Mouse (Mus musculus) CD4-positive, CD25-positive, alpha-beta regulatory T cell, adult 2 months (primary cell): ENCODE measurements around the gene Slc28a1.
"Not testable (repeated sequence)": the region's sequence is repeated elsewhere in the genome, so short reads cannot be mapped to it uniquely, and the experiment has no call there.

Experiments
- DNase-seq: peaks from one replicate; pipeline ENCODE4 v3.0.0-alpha.2; 2012; ENCODE audit warnings: low read depth, low spot score

Gene Slc28a1

DNA sequence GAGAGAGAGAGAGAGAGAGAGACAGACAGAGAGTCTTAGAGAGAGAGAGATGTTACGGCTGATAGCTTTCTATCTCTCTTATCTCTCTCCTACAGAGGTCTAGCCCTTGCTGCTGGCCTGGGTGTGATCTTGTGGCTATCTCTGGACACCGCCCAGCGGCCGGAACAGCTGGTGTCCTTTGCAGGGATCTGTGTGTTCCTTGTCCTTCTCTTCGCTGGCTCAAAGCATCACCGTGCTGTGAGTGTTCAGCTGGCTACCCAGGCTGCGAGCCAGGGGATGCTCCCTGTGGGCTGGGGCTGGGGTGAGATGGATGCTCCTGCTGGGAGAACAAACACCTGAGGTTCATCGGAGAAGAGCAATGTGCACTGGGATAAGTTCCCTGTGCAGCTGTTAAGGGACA is 10.2 kb downstream of the Slc28a1 start:
- DNase-seq = no peak

DNA sequence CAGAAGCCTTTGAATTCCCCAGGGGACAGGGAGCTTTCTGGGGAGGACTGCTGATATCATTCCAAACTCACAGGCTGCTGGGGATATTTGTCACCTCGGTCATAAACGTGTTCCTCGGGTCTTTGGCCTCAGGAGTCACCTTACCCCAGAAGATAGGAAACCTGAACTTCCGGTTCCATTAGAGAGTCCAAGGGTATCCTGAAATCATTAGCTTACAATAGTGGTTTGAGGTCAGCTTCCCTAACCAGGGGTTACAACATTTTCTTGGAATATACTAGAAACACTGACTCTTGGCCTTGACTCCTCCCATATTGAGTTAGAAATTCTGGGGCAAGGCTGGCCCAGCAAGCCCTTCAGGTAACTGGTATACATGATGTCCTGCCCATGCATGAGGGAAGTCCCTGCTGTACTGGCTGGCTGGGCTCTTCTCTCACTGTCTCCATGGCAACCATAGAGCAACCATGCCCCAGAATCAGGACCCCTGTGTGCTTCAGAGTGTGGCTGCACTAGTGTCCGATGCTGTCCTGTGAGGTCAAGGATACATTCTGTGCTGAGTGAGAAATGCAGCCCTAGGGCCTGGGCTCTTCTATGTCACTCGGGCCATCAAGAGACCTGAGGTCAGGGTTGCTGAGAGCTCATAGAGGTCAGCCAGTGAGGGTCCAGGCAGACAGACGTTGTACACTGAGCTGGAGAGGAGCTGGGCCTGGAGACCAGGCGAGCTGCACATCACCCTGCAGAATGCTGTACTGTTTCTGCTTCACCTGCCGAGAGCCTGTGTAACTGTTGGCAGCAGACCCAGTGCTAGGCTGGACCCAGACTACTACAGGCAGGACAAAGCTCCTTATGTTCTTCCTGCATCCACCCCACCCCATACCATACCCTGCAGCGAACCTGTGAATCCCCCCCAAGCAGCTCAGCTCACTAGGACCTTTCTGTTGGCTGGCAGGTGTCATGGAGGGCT is 10.9 kb downstream of the Slc28a1 start:
- no peak for DNase-seq

DNA sequence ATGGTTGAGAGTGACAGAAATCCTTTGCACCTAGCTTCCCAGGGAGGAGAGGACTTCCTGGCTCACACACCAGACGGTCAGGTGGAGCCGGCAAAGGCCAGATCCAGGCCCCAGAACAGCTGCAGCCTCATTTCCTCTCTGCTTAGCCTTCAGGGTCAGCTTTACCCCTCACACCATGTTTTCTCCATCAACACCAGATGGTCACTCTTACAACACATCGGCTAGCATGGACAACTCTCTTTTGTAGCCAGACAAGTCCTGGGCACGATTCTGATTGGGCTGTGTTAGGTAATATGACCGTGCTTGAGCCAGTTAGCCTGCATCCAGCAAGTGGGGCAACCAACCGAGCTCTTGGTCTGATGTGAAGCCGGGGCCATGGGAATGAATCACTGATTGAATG is 17.3 kb downstream of the Slc28a1 start:
- no peak for DNase-seq

DNA sequence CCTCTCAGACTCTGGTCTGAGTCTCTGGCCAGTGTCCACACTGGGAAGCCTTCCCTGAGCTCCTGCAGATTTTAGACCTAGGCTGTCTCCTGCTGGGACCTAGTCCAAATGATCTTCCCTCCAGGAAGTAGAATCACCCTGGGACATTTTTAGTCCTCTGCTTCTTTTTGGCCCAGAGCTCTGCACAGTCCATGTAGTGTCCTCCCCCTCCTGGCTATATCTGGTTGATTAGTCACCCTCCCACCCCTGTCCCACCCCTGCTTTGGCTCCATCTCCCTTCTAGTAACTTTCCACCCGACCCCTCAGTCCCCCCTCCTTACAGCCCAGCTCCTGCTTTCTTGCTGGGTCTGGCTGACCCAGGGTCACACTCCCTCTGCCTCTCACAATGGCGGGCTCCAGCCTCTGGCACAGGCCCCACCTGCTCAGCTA is 18.3 kb downstream of the Slc28a1 start:
- no peak for DNase-seq

DNA sequence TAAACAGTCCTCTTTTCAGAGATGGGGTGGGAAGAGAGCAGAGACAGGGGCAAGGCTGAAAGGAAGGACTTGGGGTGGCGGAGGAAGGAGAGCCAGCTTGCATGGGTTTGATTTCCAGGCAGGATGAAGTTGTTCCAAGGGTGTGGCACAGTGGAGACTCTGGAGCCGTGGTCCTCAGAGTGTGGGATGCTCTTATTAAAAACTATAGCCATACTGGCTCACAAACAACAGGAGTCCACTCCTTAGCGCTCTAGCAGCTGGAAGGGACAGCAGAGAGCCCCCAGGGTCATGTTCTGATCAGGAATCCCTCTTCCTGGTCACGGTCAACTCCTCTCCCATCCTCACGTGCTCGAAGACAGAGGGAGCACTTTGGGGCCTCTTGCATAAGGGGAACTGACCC is 18.8 kb downstream of the Slc28a1 start:
- DNase-seq = no peak

DNA sequence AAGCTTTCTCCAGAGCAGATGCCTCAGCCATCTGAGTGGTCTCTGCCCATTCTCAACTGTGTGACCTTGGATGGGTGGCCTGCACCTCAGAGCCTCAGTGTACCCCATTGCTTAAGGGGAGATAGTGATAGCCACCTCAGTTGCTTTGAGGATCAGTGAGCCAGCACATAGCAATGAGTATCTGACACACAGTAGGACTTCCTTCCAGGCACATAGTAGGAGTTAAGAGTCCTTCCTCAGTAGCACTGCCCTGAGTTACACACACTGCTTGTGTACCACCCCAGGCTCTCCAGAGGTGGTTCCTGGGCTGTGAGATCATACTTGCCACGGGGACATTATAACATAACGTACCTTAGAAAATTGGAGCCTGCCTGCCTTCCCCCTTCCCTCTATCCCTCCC is 19.3 kb downstream of the Slc28a1 start:
- no peak for DNase-seq

DNA sequence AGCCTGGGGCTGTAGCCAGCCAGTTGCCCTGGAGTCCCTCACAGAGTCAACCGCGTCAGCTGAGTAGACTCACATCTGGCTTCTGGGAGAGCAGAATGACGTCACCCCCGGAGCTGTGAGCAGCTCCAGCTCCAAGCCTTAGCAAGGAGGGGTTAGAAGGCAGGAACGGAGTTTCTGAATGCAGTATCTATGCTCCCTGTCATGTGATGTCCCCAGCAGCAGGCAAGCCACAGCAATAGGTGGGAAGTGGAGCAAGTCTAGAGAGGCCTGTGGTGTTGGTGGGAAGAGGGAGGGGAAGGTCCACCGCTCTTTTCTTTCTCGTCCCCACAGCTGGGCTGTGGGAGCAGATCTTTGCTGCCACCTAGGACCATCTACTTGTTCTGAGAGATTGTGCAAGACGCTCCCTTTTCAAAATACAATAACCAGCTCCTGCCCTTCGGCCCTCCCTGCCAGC is 20.0 kb downstream of the Slc28a1 start:
- DNase-seq = peak; percentile 16

DNA sequence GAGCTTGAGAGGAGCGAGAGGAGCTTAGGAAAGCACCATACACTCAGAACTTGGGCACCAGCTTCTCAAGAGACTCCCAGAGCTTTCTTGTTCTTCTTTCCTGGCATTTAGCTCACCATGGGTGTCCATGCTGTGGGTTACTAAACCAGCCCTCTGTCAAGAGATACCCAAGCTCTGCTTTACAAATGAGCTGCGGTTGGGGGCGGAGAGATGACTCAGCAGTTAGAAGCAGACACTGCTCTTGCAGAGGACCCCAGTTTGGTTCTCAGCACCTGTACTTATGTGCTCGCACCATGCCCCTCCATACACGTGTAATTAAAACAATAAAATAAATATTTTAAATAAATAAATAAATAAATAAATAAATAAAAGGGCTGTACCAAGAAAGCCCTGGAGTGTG is 22.7 kb downstream of the Slc28a1 start:
- DNase-seq = no peak

DNA sequence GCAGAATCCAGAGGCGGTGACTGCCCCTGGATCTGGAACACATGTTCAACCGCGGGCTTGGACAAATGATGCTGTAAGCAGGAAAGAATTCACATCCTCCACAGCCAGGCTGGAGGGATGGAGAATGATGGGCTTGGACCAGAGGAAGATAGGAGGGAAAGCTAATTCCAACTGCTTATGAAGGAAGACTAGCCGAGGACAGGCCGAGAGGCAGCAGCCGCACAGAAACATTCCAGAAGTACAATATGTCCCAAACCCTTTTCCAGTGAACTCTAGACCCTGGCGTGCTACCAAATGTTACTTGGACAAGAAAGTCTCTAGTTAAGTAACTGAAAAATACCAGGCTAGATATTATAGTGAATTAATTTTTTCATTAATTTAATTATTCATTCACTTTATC is 24.5 kb downstream of the Slc28a1 start:
- DNase-seq = no peak

DNA sequence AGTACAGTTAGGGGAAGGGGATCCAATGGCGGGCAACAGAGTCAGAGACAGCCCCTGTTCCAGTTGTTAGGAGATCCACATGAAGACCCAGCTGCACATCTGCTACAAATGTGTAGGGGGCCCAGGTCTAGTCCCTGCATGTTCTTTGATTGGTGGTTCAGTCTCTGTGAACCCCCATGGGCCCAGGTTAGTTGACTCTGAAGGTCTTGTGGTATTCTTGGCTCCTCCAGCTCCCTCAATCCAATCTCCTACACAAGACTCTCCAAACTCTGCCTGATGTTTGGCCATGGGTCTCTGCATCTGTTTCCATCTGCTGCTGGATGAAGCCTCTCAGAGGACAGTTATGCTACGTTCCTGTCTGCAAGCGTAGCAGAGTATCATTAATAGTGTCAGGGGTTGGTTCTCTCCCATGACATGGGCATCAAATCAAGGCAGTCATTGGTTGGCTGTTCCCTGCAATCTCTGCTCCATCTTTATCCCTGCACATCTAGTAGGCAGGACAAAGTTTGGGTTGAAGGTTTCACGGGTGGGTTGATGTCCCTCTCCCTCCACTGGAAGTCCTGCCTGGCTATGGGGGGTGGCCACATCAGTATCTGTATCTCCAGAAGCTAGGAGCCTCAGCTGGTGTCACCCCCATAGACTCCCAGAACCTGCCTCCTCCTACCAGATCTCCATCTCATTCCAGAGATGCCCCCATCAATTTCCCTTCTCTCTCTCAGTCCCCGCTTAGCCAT is 25.2 kb downstream of the Slc28a1 start:
- DNase-seq = no peak

DNA sequence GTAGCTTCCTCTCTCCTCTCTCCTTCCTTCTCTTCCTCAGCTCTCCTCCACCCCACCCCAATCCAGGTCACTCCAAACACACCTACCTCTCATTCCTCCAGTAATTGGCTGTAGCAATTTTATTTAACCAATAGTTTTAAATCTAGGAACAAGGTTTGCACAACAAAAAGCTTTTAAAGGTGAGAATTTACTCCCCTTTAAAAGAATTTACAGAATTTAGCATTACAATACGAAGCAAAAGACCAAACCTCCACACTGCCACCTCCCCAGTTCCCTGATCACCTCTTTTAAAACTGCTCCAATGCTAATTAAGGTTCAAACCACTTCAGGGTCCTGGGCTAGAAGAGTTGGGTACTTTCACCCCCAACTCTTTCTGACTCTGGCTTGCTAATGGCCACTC is 26.9 kb downstream of the Slc28a1 start:
- no peak for DNase-seq

DNA sequence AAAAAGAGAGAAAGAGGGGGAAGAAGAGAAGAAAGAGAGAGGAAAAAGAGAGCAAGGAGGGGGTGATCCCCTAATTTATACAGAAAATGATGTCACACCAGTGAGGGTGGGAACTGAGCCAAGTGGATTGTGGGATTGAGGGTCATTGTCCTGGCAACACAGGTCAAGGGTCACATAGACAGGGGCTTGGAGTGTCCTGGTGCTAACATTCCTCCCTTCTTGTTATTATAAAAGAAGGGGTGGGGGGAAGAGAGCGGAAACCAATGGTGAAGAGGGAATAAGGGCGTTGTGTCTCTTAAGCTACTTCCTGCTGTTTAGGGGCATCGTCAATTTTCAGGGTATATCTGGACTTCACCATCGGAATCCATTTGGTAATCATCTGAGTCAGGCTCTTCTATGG is 28.5 kb downstream of the Slc28a1 start:
- DNase-seq = not testable (repeated sequence)

DNA sequence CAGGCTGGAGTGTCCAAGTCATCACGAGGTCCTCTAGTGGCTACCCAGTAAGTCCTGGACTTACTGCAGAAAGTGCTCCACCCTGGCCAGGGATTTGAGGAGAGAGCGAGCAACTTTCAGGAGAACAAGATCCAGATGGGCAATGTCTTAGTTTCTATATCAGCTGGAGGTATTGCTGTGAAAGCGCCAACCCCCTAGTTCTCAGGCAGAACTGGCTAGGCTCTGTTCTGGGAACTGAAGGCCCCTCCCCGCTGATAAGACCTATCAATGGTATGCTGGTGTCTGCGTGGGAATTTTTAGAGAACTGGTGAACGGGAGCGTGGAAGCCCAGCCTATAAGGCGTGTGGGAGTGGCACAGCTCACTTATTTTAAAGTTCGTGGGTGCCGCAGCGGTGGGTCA is 35.2 kb downstream of the Slc28a1 start:
- no peak for DNase-seq

DNA sequence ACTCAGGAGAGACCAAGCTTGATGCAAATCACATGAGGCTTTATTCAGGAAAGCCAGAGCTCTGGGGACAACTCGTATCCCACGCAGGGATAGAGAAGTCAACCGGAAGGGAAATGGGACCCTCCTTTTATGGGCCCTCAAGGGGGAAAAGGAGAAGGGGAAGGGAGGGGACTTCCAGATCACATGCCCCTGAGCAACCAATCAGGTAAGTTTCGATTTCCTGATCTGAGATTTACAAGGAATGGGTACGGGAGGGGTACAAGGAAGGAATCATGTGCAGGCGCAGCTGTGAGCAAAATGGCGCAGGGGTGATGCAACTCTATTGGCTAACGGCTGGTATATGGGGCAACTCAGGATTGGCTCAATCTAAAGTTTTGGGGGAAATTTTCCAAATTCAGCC is 36.6 kb downstream of the Slc28a1 start:
- no peak for DNase-seq

DNA sequence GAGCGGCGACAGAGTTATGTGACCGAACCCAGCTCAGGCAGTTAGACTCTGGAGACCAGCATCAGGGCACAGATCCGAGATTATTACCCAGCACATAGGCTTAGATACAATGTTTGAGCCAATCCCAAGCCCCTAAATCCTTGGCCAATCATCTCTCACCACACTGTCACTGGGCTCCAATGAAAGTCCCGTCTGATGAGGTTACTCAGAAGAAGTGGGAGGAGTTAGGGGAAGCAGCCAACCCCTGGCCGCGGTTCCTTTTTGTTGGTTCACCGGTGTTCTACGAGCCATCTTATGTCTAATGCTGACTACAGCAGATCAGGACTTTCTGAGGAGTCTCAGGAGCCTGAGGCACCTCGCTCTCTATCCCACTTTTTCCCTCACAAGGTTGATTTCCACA is 37.7 kb downstream of the Slc28a1 start:
- no peak for DNase-seq

DNA sequence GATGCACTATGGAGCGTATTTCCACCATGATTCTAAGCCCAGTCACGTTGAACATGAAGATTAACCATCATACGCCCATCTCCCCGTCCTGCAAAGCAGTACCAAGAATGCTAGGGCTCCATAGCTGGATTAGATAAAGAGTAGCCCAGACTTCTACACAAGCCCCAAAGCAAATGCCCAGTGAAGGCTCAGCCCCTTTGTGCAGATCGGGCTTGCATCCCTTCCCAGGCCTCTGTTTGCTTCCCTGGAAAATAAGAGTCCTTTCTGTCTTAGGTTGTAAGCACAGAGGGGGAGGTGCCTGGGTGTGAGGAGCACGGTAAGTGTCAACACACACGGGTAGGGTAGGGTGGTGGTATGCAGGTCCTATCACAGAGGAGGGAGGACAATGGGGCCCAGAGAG is 38.2 kb downstream of the Slc28a1 start:
- no peak for DNase-seq

DNA sequence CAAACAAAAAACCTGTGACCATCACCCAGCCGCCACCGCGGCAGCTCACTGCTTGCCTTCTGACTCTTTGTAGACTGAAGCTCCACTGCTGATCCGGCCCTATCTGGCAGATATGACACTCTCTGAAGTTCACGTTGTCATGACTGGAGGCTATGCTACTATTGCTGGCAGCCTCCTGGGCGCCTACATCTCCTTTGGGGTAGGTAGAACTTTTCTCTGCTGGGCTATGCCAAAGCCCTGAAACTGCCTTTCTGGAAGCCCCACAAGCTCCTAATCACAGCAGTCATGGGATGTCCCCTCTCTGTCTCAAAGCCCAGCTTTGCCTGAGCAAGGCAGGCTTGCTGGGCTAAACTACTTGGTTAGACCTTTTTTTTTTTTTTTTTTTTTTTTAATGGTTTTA is 38.7 kb downstream of the Slc28a1 start:
- DNase-seq = no peak

DNA sequence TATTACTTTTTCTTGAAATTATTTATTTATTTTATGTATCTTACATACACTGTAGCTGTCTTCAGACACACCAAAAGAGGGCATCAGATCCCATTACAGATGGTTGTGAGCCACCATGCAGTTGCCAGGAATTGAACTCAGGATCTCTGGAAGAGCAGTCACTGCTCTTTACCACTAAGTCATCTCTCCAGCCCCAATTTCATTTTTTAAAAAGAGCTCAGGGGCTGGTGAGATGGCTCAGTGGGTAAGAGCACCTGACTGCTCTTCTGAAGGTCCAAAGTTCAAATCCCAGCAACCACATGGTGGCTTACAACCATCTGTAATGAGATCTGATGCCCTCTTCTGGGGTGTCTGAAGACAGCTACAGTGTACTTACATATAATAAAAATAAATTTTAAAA is 39.6 kb downstream of the Slc28a1 start:
- DNase-seq = not testable (repeated sequence)

DNA sequence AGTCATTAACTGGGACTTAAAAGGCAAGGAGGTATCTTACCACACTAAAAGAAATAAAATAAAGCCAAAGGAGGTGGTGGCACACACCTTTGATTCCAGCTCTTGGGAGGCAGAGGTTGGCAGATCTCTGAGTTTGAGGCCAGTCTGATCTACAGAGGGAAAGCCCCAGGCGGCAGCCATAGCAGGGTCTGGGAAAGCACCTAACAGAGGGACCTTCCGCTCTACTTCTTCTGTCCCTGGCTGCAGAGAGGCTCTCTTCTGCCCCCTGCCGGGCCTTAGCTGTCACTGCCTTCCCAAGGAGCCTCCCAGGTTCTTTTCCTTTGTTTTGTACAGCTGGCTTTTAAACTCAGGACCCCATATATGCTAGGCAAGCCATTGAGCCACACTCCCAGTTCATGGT is 40.4 kb downstream of the Slc28a1 start:
- DNase-seq = peak; percentile 92

DNA sequence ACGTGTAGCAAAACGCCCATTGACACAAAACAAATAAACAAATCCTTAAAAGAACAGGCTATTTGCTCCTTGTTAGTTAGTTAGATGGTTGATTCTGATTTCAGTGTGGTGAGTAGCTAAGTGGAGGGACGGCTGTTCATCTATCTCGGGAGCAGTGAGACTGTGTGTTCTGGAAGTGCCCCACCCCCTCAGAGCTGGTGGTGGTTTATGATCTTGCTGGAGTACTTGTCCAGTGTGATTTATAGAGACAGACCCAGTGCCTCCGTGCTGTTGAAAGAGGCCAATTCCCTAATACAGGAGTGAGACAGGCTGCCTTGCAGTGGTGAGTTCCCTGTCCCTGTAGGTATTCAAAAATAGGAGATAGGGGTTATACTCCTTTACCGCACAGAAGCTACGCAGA is 44.3 kb downstream of the Slc28a1 start:
- no peak for DNase-seq

DNA sequence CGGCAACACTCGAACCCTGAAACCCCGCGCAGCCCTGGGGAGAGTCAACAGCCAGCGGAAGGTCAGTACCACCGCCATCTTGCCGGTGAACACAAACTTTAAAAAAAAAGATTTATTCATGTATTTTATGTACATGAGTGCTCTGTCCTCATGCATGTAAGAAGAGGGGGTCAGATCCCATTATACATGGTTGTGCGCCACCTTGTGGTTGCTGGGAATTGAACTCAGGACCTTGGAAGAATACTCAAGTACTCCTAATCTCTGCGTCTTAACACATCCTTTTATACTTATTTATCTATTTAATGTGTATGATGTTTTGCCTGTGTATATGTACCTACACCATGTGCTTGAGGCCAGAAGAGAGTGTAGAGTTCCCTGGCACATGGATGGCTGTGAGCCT is 47.1 kb downstream of the Slc28a1 start:
- DNase-seq = peak; percentile 76

DNA sequence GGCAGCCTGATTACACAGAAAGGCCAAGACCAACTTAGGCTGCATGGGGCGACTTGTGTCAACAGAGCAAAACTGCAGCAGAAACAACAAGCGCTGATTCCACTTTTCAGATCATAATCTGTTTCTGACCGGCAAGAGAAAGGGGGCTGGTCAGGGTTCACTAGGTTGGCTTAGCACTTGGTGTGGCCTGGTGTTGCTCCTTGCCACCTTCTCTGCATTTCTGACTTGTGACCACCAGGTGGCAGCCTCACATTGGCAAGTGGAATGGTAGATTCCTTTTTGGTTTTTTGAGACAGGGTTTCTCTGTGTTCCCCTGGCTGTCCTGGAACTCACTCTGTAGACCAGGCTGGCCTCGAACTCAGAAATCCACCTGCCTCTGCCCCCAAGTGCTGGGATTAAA is 47.7 kb downstream of the Slc28a1 start:
- peak; percentile 89 for DNase-seq

DNA sequence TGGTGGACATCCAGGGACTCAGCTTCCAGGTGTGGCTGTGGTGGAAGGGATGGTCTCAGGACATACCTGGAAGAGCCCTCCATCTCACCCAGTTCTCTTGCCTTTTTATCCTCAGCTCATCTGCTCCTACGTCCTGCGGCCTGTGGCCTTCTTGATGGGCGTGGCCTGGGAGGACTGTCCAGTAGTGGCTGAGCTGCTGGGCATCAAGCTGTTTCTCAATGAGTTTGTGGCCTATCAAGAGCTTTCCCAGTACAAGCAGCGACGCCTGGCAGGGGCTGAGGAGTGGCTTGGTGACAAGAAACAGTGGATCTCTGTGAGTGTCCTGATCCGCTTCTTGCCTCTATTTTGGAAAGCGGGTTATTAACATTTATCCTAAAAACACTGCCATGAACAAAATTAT is 49.8 kb downstream of the Slc28a1 start:
- no peak for DNase-seq
